Mouse (Mus musculus): ENCODE data around the gene Tead3. TPM values are rescaled to one million over a fixed set of nuclear protein-coding genes. Genes with fewer than 3 reads are reported as not detected.

The Tead3 gene
- total and polyA plus RNA-seq, 3 experiments, result 0.42 TPM; not detected in 2

GRCm38 (mm10) chr17:28328366-28328928 lies 22.2 kb downstream of the Tead3 start, which contains the start of gene Rpl10a:
Gene Rpl10a, plus strand, starts transcription at chr17:28328471.
- peak within 1 kb of the TSS; percentile 88 for H3K4me2 ChIP-seq (ENCODE audit: insufficient read depth, low read depth, poor library complexity, severe bottlenecking)
- TF ChIP-seq MAZ (IDR thresholded peaks at IDR 0.05; ENCODE audit: low read depth, low read length) (0 out of 2 replicates have a peak, but pooled peaks have one; percentile 38), JUND (conservative IDR thresholded peaks at IDR 0.05; ENCODE audit: low read depth, low read length) (no peak), E2F4 (IDR thresholded peaks at IDR 0.05; ENCODE audit: insufficient replicate concordance, low read depth, low read length) (no peak), IRF4 (IDR thresholded peaks at IDR 0.05; ENCODE audit: low read depth, low read length) (peak; percentile 27; the same call in 1 of the 2 replicates), TBP (conservative IDR thresholded peaks at IDR 0.05; ENCODE audit: low read depth, low read length) (peak; percentile 98), RAD21 (IDR thresholded peaks at IDR 0.05; ENCODE audit: low read depth, low read length) (peak; percentile 51), CTCF (conservative IDR thresholded peaks at IDR 0.05 in 1 of 2, IDR thresholded peaks at IDR 0.05 in 1 of 2; ENCODE audit: low read depth in 2 of 2, low read length in 2 of 2) (peak in 1 of 2 experiments; percentile 93; a peak in 2 of 4 replicates), NRF1 (IDR thresholded peaks at IDR 0.05; ENCODE audit: low read depth, low read length) (peak; percentile 89), TCF12 (IDR thresholded peaks at IDR 0.05; ENCODE audit: low read depth, low read length) (peak; percentile 99), POLR2A (IDR thresholded peaks at IDR 0.05; ENCODE audit: low read depth, low read length) (peak; percentile 99), BHLHE40 (IDR thresholded peaks at IDR 0.05; ENCODE audit: low read depth, low read length) (peak; percentile 97), MEF2A (IDR thresholded peaks at IDR 0.05; ENCODE audit: borderline replicate concordance, low read depth, low read length) (peak; percentile 55; the same call in 1 of the 2 replicates), USF2 (conservative IDR thresholded peaks at IDR 0.05; ENCODE audit: low read depth, low read length) (no peak; the same call in 1 of the 2 replicates), KAT2A (IDR thresholded peaks at IDR 0.05; ENCODE audit: insufficient replicate concordance, low read length) (peak; percentile 84; the same call in 1 of the 2 replicates), RCOR1 (conservative IDR thresholded peaks at IDR 0.05; ENCODE audit: low read depth, low read length) (0 out of 2 replicates have a peak, but pooled peaks have one; percentile 45), PAX5 (IDR thresholded peaks at IDR 0.05; ENCODE audit: low read length) (no peak), NELFE (IDR thresholded peaks at IDR 0.05; ENCODE audit: low read depth, low read length) (peak; percentile 100), ELF1 (IDR thresholded peaks at IDR 0.05; ENCODE audit: low read depth, low read length) (peak; percentile 88), ZC3H11A (IDR thresholded peaks at IDR 0.05; ENCODE audit: low read depth, low read length) (no peak), GABPA (IDR thresholded peaks at IDR 0.05; ENCODE audit: insufficient replicate concordance, low read depth, low read length) (no peak; the same call in 1 of the 2 replicates), USF1 (IDR thresholded peaks at IDR 0.05; ENCODE audit: low read depth, low read length) (no peak), HCFC1 (IDR thresholded peaks at IDR 0.05; ENCODE audit: low read depth, low read length) (peak; percentile 82), CHD1 (IDR thresholded peaks at IDR 0.05; ENCODE audit: low read depth, low read length) (no peak), POLR2AphosphoS2 (IDR thresholded peaks at IDR 0.05; ENCODE audit: low read depth, low read length) (peak; percentile 97), ZMIZ1 (IDR thresholded peaks at IDR 0.05; ENCODE audit: low read depth, low read length) (peak; percentile 99), MYC (IDR thresholded peaks at IDR 0.05; ENCODE audit: low read depth, low read length) (peak; percentile 99), SIN3A (IDR thresholded peaks at IDR 0.05; ENCODE audit: low read length) (peak; percentile 71), SMC3 (IDR thresholded peaks at IDR 0.05; ENCODE audit: low read depth, low read length) (peak; percentile 66), ETS1 (conservative IDR thresholded peaks at IDR 0.05; ENCODE audit: low read depth, low read length) (no peak), ZKSCAN1 (IDR thresholded peaks at IDR 0.05; ENCODE audit: borderline replicate concordance, low read depth, low read length) (no peak), MAFK (IDR thresholded peaks at IDR 0.05; ENCODE audit: insufficient replicate concordance, low read length) (no peak), JUN (IDR thresholded peaks at IDR 0.05; ENCODE audit: insufficient read depth, low read depth, low read length) (no peak), MAX (IDR thresholded peaks at IDR 0.05; ENCODE audit: low read length) (peak; percentile 97), EP300 (IDR thresholded peaks at IDR 0.05; ENCODE audit: low read length) (no peak), CHD2 (IDR thresholded peaks at IDR 0.05; ENCODE audit: low read length) (peak; percentile 100), UBTF (IDR thresholded peaks at IDR 0.05; ENCODE audit: low read depth, low read length) (no peak), MXI1 (IDR thresholded peaks at IDR 0.05; ENCODE audit: low read depth, low read length) (peak; percentile 86), ZNF384 (IDR thresholded peaks at IDR 0.05; ENCODE audit: low read depth, low read length) (no peak)
- peaks cover 3% of the 10 kb centered on the region for H3K27me3 ChIP-seq (replicated peaks)
- peaks cover 15% of the 10 kb centered on the region for H3K79me2 ChIP-seq (replicated peaks; ENCODE audit: control insufficient read depth, extremely low read depth, insufficient read depth, poor library complexity, severe bottlenecking)
- in situ Hi-C loops (cut with MboI; ENCODE audit: low pct_ligation_motif_present, low pct_unique_long_range_greater_than_20kb, low sequenced_read_pairs) (no loop called here), dilution Hi-C loops (cut with MboI; ENCODE audit: extremely low pct_ligation_motif_present, extremely low pct_unique_long_range_greater_than_20kb, low sequenced_read_pairs) (no loop called here)
- H3K9me3 ChIP-seq (replicated peaks; ENCODE audit: low read length), result peaks cover 7% of the 10 kb centered on the region
- peak; percentile 94 for DNase-seq (ENCODE audit: extremely low read depth)
- H3K4me1 ChIP-seq (ENCODE audit: control insufficient read depth in 1 of 2, insufficient read depth in 2 of 2), result peaks cover 13 to 26% of the 10 kb centered on the region in 2 experiments
- H3K9ac ChIP-seq (ENCODE audit: insufficient read depth, low read depth), result peak within 1 kb of the TSS; percentile 98
- H3K36me3 ChIP-seq (replicated peaks in 1 of 2; ENCODE audit: control insufficient read depth in 1 of 2, insufficient read depth in 1 of 2, low read length in 1 of 2), result peaks cover 39 to 69% of the 10 kb centered on the region in 2 experiments
- H3K4me3 ChIP-seq (replicated peaks in 1 of 3; ENCODE audit: low read depth in 2 of 3, low read length in 2 of 3, poor library complexity in 1 of 3), result peak within 1 kb of the TSS; percentile 90 to 100 (median 93)
- peak within 1 kb of the TSS; percentile 74 for H3K27ac ChIP-seq (ENCODE audit: insufficient read depth, low read depth)
